Mouse (Mus musculus) splenic B cell, adult 2 months (primary cell): ENCODE measurements around the gene Zdhhc18.
A peak's percentile ranks its signal among the peaks of the same experiment; 100 is the strongest.
"Not testable (repeated sequence)": the region's sequence is repeated elsewhere in the genome, so short reads cannot be mapped to it uniquely, and the experiment has no call there.

Experiments
- DNase-seq: peaks from one replicate; pipeline ENCODE4 v3.0.0-alpha.2; 2011; ENCODE audit warnings: low read depth, low spot score
- H3K27me3 ChIP-seq: 2 replicates; pipeline ENCODE4 v1.6.1; 2012; ENCODE audit warnings: mild to moderate bottlenecking, low read length, moderate library complexity, mixed read lengths; ENCODE audit not compliant: control insufficient read depth, poor library complexity, insufficient read depth, severe bottlenecking
- H3K36me3 ChIP-seq: 2 replicates; pipeline ENCODE4 v1.6.1; 2012; ENCODE audit warnings: mild to moderate bottlenecking, low read length, moderate library complexity, mixed read lengths; ENCODE audit not compliant: control insufficient read depth, poor library complexity, insufficient read depth, severe bottlenecking

Gene Zdhhc18

DNA sequence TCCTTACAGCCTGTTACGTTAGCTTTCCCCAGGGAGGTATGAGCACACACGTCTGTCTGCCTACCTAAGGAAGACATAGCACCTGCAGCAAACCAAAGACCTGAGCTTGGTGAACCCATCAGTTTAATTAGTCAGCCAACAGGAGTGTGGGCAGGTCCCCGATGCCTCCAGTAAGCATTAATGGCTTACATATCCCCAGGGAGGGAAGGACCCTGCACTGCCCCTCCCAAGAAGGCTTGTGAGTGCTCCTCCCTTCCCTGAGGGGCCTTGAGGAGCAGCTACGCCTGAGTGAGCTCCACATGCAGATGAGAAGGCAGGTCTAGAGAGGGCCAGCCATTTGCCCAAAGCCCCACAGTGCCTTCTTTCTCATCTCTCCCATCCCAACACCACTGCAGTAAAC lies 6.3 kb upstream of the Zdhhc18 start:
- Histone ChIP-seq H3K27me3 (no peaks in the 10 kb centered on the region), H3K36me3 (no peaks in the 10 kb centered on the region)
- DNase-seq = peak; percentile 49

DNA sequence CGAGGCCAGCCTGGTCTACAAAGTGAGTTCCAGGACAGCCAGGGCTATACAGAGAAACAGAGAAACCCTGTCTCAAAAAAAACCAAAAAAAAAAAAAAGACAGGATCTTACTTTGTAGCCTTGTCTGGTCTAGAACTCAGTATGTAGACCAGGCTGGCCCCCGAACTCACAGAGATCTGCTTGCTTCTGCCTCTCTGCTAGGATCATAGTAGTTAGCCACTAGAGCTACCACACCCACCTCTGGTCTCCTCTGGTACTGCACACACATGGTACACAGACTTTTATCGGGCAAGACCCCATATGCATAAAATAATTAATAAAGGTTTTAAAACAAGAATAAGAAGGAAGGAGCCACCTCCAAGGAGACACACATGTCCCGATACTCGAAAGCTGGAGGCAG lies 4.1 kb upstream of the Zdhhc18 start:
- not testable (repeated sequence) for H3K27me3 ChIP-seq, H3K36me3 ChIP-seq, DNase-seq

DNA sequence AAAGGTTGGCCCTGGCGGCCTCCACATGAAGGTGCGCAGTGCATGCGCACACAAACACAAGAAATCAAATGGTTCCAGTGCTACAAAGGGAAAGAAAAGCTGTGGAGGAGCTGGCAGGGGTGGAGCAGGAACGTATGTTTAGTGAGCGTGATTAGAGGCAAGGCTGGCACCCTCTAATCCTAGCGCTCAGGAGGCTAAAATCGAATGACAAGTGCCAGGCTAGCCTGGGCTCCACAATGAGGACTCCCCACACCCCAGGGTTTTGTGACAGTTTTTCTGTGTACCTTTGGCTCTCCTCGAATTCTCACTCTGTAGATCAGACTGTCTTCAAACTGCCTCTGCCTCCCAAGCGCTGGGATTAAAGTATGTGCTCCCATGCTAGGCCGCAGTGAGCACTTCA lies 2.8 kb upstream of the Zdhhc18 start:
- H3K27me3 ChIP-seq = no peaks in the 10 kb centered on the region
- no peaks in the 10 kb centered on the region for H3K36me3 ChIP-seq
- DNase-seq = no peak

DNA sequence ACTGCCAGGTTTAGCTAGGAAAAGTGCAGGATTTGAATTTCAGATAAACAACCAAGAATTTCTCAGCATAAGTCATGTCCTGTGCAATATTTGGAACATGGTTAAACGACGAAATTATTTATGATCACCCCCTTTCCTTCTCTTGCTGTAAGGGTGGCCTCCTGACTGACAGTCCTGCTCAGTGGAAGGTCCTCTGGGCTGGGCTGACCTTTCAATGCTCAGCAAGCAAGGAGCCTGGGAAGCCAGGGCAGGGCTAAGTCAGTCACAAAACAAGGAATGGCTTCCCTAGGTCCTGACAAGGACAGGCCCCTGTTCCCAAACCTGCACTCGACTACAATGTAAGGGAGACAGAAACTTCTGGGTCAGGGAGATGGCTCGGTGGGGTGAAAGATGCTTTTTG lies 2.0 kb upstream of the Zdhhc18 start:
- Histone ChIP-seq H3K36me3 (no peaks in the 10 kb centered on the region), H3K27me3 (no peaks in the 10 kb centered on the region)
- DNase-seq = no peak

DNA sequence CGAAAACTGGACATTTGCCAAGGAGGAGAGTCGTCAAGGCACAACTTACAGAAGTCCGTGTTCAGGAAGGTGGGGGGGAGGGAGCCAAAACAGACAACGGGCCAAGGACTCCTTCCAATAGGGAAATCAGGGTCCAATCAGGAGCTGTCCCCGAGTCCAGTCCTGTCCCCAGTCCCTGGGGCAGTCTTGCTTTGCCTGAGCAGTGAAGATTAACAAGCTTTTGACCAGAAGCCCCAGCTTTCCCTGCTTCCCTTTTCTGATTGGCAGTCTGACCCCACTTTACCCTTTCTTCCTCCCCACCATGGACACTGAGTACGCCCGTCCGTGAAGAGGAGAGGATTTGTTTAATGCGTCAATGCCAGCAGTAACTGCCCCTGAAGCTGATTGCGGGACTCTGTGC lies 1.5 kb upstream of the Zdhhc18 start:
- Histone ChIP-seq H3K36me3 (no peaks in the 10 kb centered on the region), H3K27me3 (no peaks in the 10 kb centered on the region)
- no peak for DNase-seq

DNA sequence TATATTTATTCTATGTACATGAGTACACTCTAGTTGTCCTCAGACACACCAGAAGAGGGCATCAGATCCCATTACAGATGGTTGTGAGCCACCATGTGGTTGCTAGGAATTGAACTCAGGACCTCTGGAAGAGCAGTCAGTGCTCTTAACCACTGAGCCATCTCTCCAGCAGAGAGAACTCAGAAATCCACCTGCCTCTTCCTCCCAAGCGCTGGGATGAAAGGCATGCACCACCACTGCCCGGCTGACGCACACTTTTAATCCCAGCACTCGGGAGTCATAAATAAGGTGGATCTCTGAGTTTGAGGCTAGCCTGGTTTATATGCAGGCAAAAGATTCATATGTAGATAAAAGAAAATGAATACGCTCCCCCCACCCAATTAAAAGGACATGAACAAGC lies 490 bp downstream of the Zdhhc18 start:
- H3K27me3 ChIP-seq, DNase-seq, H3K36me3 ChIP-seq: not testable (repeated sequence)

DNA sequence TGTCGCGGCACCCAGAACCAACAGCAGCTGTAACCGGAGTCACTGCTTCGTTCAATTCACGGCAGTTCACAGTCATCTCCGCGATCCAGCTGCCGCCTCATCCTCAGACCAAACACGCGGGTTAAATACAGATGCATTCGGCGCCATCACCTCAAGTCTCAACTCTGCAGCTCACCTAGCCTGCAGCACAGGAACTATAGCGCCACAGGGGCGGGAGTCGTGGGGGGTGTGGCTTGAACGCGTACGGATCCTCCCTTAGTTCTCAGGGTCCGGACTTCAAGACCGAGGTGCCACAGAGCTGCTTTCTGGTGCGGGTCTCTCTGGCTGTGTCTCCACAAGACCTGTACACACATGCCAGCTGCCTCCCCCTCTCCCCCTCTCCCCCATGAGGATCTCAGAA lies 4.3 kb downstream of the Zdhhc18 start:
- no peak for DNase-seq
- H3K27me3 ChIP-seq = no peaks in the 10 kb centered on the region
- H3K36me3 ChIP-seq = no peaks in the 10 kb centered on the region

DNA sequence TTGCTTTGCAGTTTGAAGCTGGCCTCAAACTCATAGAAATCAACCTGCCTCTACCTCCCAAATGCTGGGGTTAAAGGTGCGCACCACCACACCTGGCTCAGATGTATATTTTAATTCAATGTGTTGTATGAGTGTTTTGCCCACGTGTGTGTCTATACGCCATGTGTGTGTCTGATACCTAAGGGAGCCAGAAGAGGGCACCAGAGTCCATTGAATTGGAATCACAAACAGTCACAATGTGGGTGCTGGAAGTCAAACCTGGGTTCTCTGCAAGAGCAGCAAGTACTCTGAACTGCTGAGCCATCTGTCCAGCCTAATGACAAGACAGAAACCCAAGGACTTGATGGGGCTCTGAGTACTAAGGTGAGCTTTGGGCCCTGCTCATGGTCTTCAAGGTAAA lies 4.8 kb downstream of the Zdhhc18 start:
- no peaks in the 10 kb centered on the region for H3K27me3 ChIP-seq
- H3K36me3 ChIP-seq = no peaks in the 10 kb centered on the region
- DNase-seq = no peak

DNA sequence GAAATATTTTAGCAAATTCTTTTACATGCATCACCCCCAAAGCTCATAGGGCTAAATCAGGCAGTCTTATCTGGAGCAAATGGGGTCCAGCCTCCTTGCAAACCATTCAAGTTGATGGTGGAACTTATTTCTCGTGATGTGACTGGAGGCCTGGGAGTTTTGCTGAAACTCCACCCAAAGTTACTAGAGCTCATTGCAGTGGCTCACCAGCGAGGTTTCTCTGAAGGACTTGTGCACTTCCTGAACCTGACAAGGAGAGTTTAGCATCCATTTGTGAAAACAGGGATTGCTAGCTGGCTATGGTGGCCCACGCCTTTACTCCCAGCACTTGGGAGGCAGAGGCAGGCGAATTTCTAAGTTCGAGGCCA lies 15.9 kb downstream of the Zdhhc18 start:
- no peaks in the 10 kb centered on the region for H3K27me3 ChIP-seq
- no peak for DNase-seq
- no peaks in the 10 kb centered on the region for H3K36me3 ChIP-seq

DNA sequence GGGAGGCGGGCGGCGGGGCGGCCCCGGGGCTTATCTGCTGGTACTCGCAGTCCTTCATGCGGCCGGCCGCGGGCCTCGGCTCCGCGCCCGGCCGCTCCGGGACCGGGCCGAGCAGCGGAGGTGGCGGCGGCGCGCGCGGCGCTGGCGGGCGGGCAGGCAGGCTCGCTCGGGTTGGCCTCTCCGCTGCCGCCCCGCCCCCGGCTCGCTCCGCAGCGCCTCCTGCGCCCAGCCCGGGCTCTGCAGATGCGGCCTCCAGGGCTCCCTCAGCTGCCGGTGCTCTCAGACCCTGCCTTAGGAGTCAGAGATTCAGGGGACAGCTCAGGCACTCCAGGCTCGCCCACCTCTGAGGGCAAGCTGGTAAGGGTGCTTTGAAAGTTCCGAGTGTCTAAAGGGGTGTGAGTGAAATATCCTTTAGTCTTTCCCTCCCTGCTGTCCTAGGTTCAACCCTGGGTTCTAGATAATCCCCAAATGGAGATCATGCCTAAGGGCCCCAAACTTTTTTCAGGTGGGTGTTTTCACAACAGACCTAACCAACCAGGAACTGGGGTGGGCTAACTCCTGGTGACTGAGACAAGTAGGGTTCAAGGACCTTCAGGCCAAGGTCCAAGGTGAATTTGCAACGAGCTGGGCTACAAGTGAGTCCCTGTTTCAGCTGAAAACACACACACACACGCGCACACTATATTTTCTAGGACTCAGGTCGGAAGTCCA lies 16.5 kb downstream of the Zdhhc18 start:
- no peaks in the 10 kb centered on the region for H3K27me3 ChIP-seq
- DNase-seq = peak; percentile 90
- H3K36me3 ChIP-seq = no peaks in the 10 kb centered on the region

DNA sequence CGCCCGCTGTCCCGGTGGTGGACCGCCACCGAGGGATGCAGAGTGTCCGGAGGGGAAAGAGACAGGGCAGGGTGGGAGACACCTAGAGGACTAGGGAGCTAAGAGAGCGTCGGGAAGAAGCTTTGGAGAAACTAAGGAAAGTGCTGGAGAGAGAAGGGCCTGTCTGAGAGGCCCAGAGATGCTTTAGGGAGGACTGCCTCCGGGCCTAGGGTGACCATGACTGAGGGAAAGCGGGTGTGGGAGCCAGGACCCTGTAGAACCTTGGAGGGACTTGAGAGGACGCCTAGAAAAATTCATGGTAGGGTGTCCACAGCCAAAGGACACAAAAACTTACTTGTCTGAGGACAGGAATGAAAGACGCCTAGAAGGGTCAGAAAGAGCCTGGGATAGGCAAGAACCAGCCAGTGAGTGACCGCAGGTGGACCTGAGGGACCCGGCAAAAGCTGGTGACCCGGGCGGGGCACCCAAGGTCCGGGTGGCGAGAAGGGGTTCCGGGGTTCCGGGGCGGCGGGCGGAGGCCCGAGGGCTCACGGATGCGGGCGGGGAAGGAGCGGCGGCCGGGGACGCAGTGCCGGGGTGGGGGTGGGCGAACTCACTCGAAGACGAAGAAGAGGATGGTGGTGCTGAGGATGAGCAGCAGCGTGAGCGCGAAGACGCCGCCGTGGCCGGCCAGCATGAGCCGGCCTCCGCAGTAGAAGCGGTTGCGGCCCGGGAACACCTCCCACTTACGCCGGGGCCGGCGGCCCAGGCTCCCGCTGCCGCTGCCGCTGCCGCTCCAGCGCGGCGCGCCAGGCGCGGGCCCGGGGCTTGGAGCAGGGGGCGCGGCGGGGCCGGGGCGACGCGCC lies 17.2 kb downstream of the Zdhhc18 start:
- no peaks in the 10 kb centered on the region; the same call in 1 of the 2 replicates for H3K36me3 ChIP-seq
- no peaks in the 10 kb centered on the region for H3K27me3 ChIP-seq
- no peak for DNase-seq

DNA sequence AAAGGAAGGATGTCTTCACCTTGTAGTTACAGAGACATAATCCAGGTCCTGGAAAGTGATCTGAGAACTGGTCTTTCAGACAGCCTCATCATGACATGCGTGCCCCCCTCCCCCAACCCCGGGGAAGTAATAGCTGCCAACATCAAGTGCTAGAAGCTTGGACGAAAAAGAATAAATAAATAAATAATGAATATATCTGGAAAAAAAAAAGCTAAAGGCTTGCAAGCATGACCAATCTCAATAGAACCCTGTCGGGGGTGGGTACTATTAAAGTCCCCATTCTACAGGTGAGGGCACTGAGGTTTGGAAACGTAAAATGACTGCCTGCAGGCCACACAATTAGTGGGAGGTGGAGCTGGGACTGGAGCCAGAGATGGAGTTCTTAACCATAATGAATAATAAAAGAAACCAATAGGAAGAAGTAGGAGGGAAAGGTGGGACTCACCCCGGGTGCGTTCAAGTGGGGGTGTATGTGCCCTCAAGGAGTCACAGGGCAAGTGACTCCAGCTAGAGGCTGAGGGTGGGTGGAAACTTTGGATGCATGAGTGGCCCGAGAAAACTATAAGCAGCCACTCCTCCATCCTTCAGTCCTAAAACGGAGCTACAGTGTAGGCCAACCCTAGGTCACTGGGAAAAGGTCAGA lies 18.1 kb downstream of the Zdhhc18 start:
- peak; percentile 77 for DNase-seq
- no peaks in the 10 kb centered on the region; the same call in 1 of the 2 replicates for H3K36me3 ChIP-seq
- H3K27me3 ChIP-seq = no peaks in the 10 kb centered on the region

DNA sequence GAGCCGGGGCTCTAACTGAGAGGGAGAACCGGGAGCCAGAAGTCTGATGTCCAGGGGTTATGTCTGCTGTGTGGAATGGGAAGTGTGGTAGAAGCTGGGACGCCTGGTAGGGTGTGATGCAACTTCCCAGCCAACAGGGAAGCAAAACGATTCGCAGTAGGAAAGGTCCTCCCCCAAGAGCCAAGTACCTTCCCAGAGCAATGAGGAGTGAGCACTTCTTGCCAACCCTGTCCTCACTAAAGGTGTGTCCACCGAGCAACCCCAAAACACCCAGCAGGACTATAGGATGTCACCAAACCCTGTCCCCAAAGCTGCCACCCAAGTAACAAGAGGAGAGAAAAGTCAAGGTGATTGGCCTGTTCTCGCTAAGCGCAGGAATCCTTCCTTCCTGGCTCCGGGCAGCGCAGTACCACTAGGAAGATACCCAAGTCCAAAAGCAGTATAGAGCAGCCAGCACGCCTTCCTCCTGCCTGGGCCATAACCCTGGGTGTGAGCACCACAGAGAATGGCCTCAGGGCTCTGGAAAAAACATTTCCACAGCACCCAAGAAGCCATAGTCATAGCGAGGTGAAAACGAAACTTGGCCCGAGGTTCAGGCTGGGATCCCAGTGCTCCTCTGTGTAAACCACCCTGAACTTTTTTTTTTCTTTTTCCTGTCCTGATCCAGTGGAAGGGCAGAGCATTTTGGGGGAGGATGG lies 18.7 kb downstream of the Zdhhc18 start:
- H3K27me3 ChIP-seq = no peaks in the 10 kb centered on the region
- no peak for DNase-seq
- no peaks in the 10 kb centered on the region; the same call in 1 of the 2 replicates for H3K36me3 ChIP-seq

DNA sequence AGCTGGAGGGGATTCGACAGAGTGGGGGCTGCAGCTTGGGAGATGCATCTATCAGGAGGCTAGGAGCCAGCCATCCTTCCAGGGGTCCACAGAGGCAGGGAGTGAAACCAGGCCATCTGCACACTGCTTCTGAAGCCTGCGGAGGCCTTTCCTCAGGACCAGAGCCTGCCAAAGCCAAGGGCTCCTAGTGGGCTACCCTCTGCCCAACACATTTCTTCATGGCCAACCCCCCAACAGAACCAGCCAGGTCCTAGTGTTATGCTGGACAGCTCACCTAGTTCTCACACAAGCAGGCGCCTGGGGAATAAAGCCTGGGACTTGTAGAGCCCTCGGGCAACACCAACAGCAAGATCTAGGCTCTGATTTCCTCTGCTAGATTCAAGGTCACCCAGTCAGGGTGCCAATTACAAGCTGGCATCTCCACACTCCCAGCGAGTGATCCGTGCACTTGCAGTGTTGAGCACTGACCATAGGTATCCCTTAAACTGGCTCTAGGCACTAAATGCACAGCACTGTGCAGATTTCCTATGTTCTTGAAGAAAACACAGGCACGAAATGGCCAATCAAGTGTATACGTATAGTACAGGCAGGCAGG lies 19.5 kb downstream of the Zdhhc18 start:
- no peak for DNase-seq
- no peaks in the 10 kb centered on the region; the same call in 1 of the 2 replicates for H3K36me3 ChIP-seq
- H3K27me3 ChIP-seq = no peaks in the 10 kb centered on the region
